Mouse (Mus musculus) macrophage (primary cell): ENCODE results near the gene Npm3. TPM values are rescaled to one million over a fixed set of nuclear protein-coding genes. Genes with fewer than 3 reads are reported as not detected.

Experiments used
- H3K27ac ChIP-seq: fragments of 350-480 bp; formaldehyde crosslinking; 2 replicates; pipeline ENCODE4 v1.9.0; 2021
- H3K36me3 ChIP-seq: fragments of 350-480 bp; formaldehyde crosslinking; 2 replicates; pipeline ENCODE4 v1.9.0; 2021; ENCODE audit errors: inconsistent target
- H3K4me3 ChIP-seq: fragments of 350-480 bp; formaldehyde crosslinking; 2 replicates; pipeline ENCODE4 v1.9.0; 2021; ENCODE audit errors: inconsistent target
- H3K79me2 ChIP-seq: fragments of 350-480 bp; formaldehyde crosslinking; 2 replicates; pipeline ENCODE4 v1.9.0; 2021; ENCODE audit errors: inconsistent target
- WGBS: methylation state at CpG from one replicate; pipeline ENCODE4 v1.1.7; 2026; ENCODE audit warnings: inconsistent platforms; ENCODE audit not compliant: missing documents; 5-methylcytosine and 5-hydroxymethylcytosine counted together
- polyA plus RNA-seq: library from polyadenylated mRNA; stranded (reverse); fragments of 250-400 nt; gene quantifications from 3 replicates; pipeline ENCODE4 v1.2.4, GENCODE M21; 2018; ENCODE audit warnings: inconsistent platforms

Gene Npm3
- polyA plus RNA-seq, 1 experiment from 2014 or later, result 11.7 TPM

GRCm38 (mm10) chr19:45734191-45734590, 15.2 kb downstream of the Npm3 start:
- Histone ChIP-seq H3K79me2 (no peaks in the 10 kb centered on the region), H3K4me3 (no peak overlapping the region), H3K36me3 (no peaks in the 10 kb centered on the region), H3K27ac (no peak overlapping the region)
- 84% methylated on average over 5 of the region's 5 CpGs for WGBS

- no peak overlapping the region for H3K4me3 ChIP-seq
- no peaks in the 10 kb centered on the region for H3K79me2 ChIP-seq
- 79% methylated on average over 10 of the region's 10 CpGs for WGBS
- no peak overlapping the region for H3K27ac ChIP-seq
- no peaks in the 10 kb centered on the region for H3K36me3 ChIP-seq
These were observed 15.8 kb downstream of the Npm3 start for GRCm38 (mm10) chr19:45733564-45733963.

GRCm38 (mm10) chr19:45731658-45732057, 17.7 kb downstream of the Npm3 start:
- Histone ChIP-seq H3K79me2 (no peaks in the 10 kb centered on the region), H3K4me3 (no peak overlapping the region), H3K36me3 (no peaks in the 10 kb centered on the region), H3K27ac (no peak overlapping the region)
- WGBS, result 97% methylated on average over 7 of the region's 7 CpGs

- Histone ChIP-seq H3K4me3 (no peak overlapping the region), H3K27ac (no peak overlapping the region), H3K79me2 (no peaks in the 10 kb centered on the region), H3K36me3 (no peaks in the 10 kb centered on the region)
- 81% methylated on average over 8 of the region's 8 CpGs for WGBS
These were observed 19.3 kb downstream of the Npm3 start for GRCm38 (mm10) chr19:45730042-45730441.

- Histone ChIP-seq H3K79me2 (no peaks in the 10 kb centered on the region), H3K4me3 (no peak overlapping the region), H3K27ac (no peak overlapping the region), H3K36me3 (no peaks in the 10 kb centered on the region)
- 43% methylated on average over 10 of the region's 10 CpGs for WGBS
These were observed 22.2 kb downstream of the Npm3 start for GRCm38 (mm10) chr19:45727231-45727630.

- H3K79me2 ChIP-seq, result no peaks in the 10 kb centered on the region
- no peaks in the 10 kb centered on the region for H3K36me3 ChIP-seq
- WGBS, result 79% methylated on average over 14 of the region's 14 CpGs
- H3K4me3 ChIP-seq, result no peak overlapping the region
- H3K27ac ChIP-seq, result no peak overlapping the region
These were observed 23.6 kb downstream of the Npm3 start for GRCm38 (mm10) chr19:45725677-45726277.

- WGBS, result 80% methylated on average over 5 of the region's 5 CpGs
- Histone ChIP-seq H3K79me2 (no peaks in the 10 kb centered on the region), H3K27ac (no peak overlapping the region)
These were observed 27.2 kb downstream of the Npm3 start for GRCm38 (mm10) chr19:45722188-45722587.

GRCm38 (mm10) chr19:45718286-45718685, 31.1 kb downstream of the Npm3 start:
- H3K36me3 ChIP-seq, result no peaks in the 10 kb centered on the region
- H3K4me3 ChIP-seq, result no peak overlapping the region
- 84% methylated on average over 3 of the region's 3 CpGs for WGBS
- H3K27ac ChIP-seq, result no peak overlapping the region
- H3K79me2 ChIP-seq, result no peaks in the 10 kb centered on the region

More at GRCm38 (mm10) chr19:45722188-45722587, 27.2 kb downstream of the Npm3 start:
- Histone ChIP-seq H3K36me3 (no peaks in the 10 kb centered on the region), H3K4me3 (no peak overlapping the region)

GRCm38 (mm10) chr19:45717493-45718220, 31.7 kb downstream of the Npm3 start:
- no peaks in the 10 kb centered on the region for H3K79me2 ChIP-seq
- no peak overlapping the region for H3K4me3 ChIP-seq
- H3K27ac ChIP-seq, result no peak overlapping the region
- H3K36me3 ChIP-seq, result no peaks in the 10 kb centered on the region
- 56% methylated on average over 16 of the region's 16 CpGs for WGBS

- no peaks in the 10 kb centered on the region for H3K36me3 ChIP-seq
- no peak overlapping the region for H3K4me3 ChIP-seq
- H3K79me2 ChIP-seq, result no peaks in the 10 kb centered on the region
- H3K27ac ChIP-seq, result no peak overlapping the region
- 72% methylated on average over 3 of the region's 3 CpGs for WGBS
These were observed 40.7 kb downstream of the Npm3 start for GRCm38 (mm10) chr19:45708704-45709103.

Other genes starting within 250 kb of the Npm3 start
- 3.9 to 6.8 TPM (median 4.7 TPM) in 3 replicates for gene Poll, start 189.1 kb downstream of the Npm3 start, polyA plus RNA-seq
- gene Gm17018, start 189.0 kb downstream of the Npm3 start, polyA plus RNA-seq, result 17.7 to 20.9 TPM (median 20.5 TPM) in 3 replicates
- gene Fbxw4, start 89.3 kb downstream of the Npm3 start, polyA plus RNA-seq, result 18.7 to 53.4 TPM (median 32.9 TPM) in 3 replicates
- gene Fgf8, start 6.7 kb downstream of the Npm3 start, polyA plus RNA-seq, result not detected in 3 replicates
- gene Mgea5, start 34.2 kb upstream of the Npm3 start, polyA plus RNA-seq, result 71.3 to 78.4 TPM (median 71.7 TPM) in 3 replicates
- not detected in 3 replicates for gene Kcnip2, start 66.5 kb upstream of the Npm3 start, polyA plus RNA-seq
- gene Armh3, start 248.9 kb upstream of the Npm3 start, polyA plus RNA-seq, result 9.3 to 14.2 TPM (median 10.7 TPM) in 3 replicates